Mouse (Mus musculus) telencephalon, adult 2 months (tissue): ENCODE results near the gene Podnl1.

ENCODE experiments used
- DNase-seq: peaks from one replicate; pipeline ENCODE4 v3.0.0-alpha.2; 2011; ENCODE audit warnings: low read depth, low spot score

Gene Podnl1

GRCm38 (mm10) chr8:84125656-84126055 lies at the start of gene Podnl1:
TSS of gene Podnl1 (plus strand) at chr8:84125989.
- DNase-seq = no peak

GRCm38 (mm10) chr8:84076412-84076811 lies 49.4 kb upstream of the Podnl1 start:
- DNase-seq = no peak

- no peak for DNase-seq
These were observed 48.9 kb upstream of the Podnl1 start for GRCm38 (mm10) chr8:84076849-84077248.

GRCm38 (mm10) chr8:84079206-84079605 lies 46.6 kb upstream of the Podnl1 start:
- no peak for DNase-seq

- no peak for DNase-seq
These were observed 42.0 kb upstream of the Podnl1 start for GRCm38 (mm10) chr8:84083829-84084241.

- DNase-seq = no peak
These were observed 41.3 kb upstream of the Podnl1 start for GRCm38 (mm10) chr8:84084341-84085115.

GRCm38 (mm10) chr8:84087156-84087555 lies 38.6 kb upstream of the Podnl1 start:
- DNase-seq = no peak

GRCm38 (mm10) chr8:84087821-84088220 lies 38.0 kb upstream of the Podnl1 start:
- no peak for DNase-seq

GRCm38 (mm10) chr8:84089277-84089676 lies 36.5 kb upstream of the Podnl1 start:
- DNase-seq = no peak

- DNase-seq = no peak
These were observed 35.2 kb upstream of the Podnl1 start for GRCm38 (mm10) chr8:84090585-84090984.

GRCm38 (mm10) chr8:84096061-84096460 lies 29.7 kb upstream of the Podnl1 start:
- DNase-seq = no peak

GRCm38 (mm10) chr8:84098376-84098775 lies 27.4 kb upstream of the Podnl1 start:
- DNase-seq = no peak

GRCm38 (mm10) chr8:84101476-84102270 lies 24.1 kb upstream of the Podnl1 start:
- no peak for DNase-seq

- no peak for DNase-seq
These were observed 22.2 kb upstream of the Podnl1 start for GRCm38 (mm10) chr8:84103601-84104000.

GRCm38 (mm10) chr8:84104221-84104620 lies 21.6 kb upstream of the Podnl1 start:
- DNase-seq = no peak

GRCm38 (mm10) chr8:84104697-84105609 lies 20.8 kb upstream of the Podnl1 start, which contains the start of gene Dcaf15:
TSS of gene Dcaf15 (minus strand) at chr8:84104768.
- DNase-seq = peak; percentile 100

- DNase-seq = no peak
These were observed 20.1 kb upstream of the Podnl1 start for GRCm38 (mm10) chr8:84105676-84106075.

GRCm38 (mm10) chr8:84106216-84107040 lies 19.4 kb upstream of the Podnl1 start:
- no peak for DNase-seq

- DNase-seq = no peak
These were observed 10.1 kb upstream of the Podnl1 start for GRCm38 (mm10) chr8:84115646-84116045.

GRCm38 (mm10) chr8:84122151-84122550 lies 3.6 kb upstream of the Podnl1 start:
- no peak for DNase-seq

GRCm38 (mm10) chr8:84126742-84127141 lies 953 bp downstream of the Podnl1 start:
- no peak for DNase-seq
